Mouse (Mus musculus): ENCODE results near the gene Dnaaf5. TPM values are rescaled to one million over a fixed set of nuclear protein-coding genes. Genes with fewer than 3 reads are reported as not detected.

The Dnaaf5 gene
- polyA plus RNA-seq, 1 experiment from 2014 or later: 2.9 TPM

GRCm38 (mm10) chr5:139208183-139208582 lies 58.2 kb downstream of the Dnaaf5 start:
- TF ChIP-seq CTCF (IDR thresholded peaks at IDR 0.05; ENCODE audit: low read depth): no peak
- H3K4me1 ChIP-seq (replicated peaks; ENCODE audit: control insufficient read depth, insufficient read depth, low read length): no peaks in the 10 kb centered on the region; the same call in 1 of the 2 replicates
- H3K4me2 ChIP-seq (replicated peaks; ENCODE audit: low read depth): no peak overlapping the region
- no peak overlapping the region for H3K9ac ChIP-seq (ENCODE audit: low read depth, low read length)
- ATAC-seq: no peak
- H3K4me3 ChIP-seq (ENCODE audit: low read depth, low read length): no peak overlapping the region
- no peaks in the 10 kb centered on the region for H3K9me3 ChIP-seq (ENCODE audit: control insufficient read depth)
- H3K27ac ChIP-seq (ENCODE audit: low read depth, low read length): no peak overlapping the region
- H3K27me3 ChIP-seq (replicated peaks; ENCODE audit: control insufficient read depth, insufficient read depth, low read length): no peaks in the 10 kb centered on the region
- no peaks in the 10 kb centered on the region; the same call in 1 of the 2 replicates for H3K36me3 ChIP-seq (ENCODE audit: control insufficient read depth, insufficient read depth)

- Histone ChIP-seq H3K4me3 (ENCODE audit: low read depth, low read length) (no peak overlapping the region), H3K27me3 (replicated peaks; ENCODE audit: control insufficient read depth, insufficient read depth, low read length) (no peaks in the 10 kb centered on the region), H3K36me3 (ENCODE audit: control insufficient read depth, insufficient read depth) (no peaks in the 10 kb centered on the region; the same call in 1 of the 2 replicates), H3K9ac (ENCODE audit: low read depth, low read length) (no peak overlapping the region), H3K27ac (ENCODE audit: low read depth, low read length) (no peak overlapping the region), H3K4me2 (replicated peaks; ENCODE audit: low read depth) (no peak overlapping the region), H3K4me1 (replicated peaks; ENCODE audit: control insufficient read depth, insufficient read depth, low read length) (no peaks in the 10 kb centered on the region; the same call in 1 of the 2 replicates), H3K9me3 (ENCODE audit: control insufficient read depth) (no peaks in the 10 kb centered on the region)
- peak; percentile 75 for ATAC-seq
- peak; percentile 79 for TF ChIP-seq CTCF (IDR thresholded peaks at IDR 0.05; ENCODE audit: low read depth)
- 79% methylated on average over 10 of the region's 10 CpGs for WGBS
Measured at GRCm38 (mm10) chr5:139208871-139209684, 59.1 kb downstream of the Dnaaf5 start.

GRCm38 (mm10) chr5:139209685-139210026 lies 59.6 kb downstream of the Dnaaf5 start:
- ATAC-seq: peak; percentile 42
- H3K4me1 ChIP-seq (replicated peaks; ENCODE audit: control insufficient read depth, insufficient read depth, low read length): no peaks in the 10 kb centered on the region; the same call in 1 of the 2 replicates
- no peak overlapping the region for H3K4me2 ChIP-seq (replicated peaks; ENCODE audit: low read depth)
- H3K27ac ChIP-seq (ENCODE audit: low read depth, low read length): no peak overlapping the region
- H3K36me3 ChIP-seq (ENCODE audit: control insufficient read depth, insufficient read depth): peaks cover under 1% of the 10 kb centered on the region; the same call in 1 of the 2 replicates
- no peak overlapping the region for H3K4me3 ChIP-seq (ENCODE audit: low read depth, low read length)
- TF ChIP-seq CTCF (IDR thresholded peaks at IDR 0.05; ENCODE audit: low read depth): no peak
- no peaks in the 10 kb centered on the region for H3K9me3 ChIP-seq (ENCODE audit: control insufficient read depth)
- H3K27me3 ChIP-seq (replicated peaks; ENCODE audit: control insufficient read depth, insufficient read depth, low read length): no peaks in the 10 kb centered on the region
- 66% methylated on average over 7 of the region's 7 CpGs for WGBS
- H3K9ac ChIP-seq (ENCODE audit: low read depth, low read length): no peak overlapping the region

- WGBS: 82% methylated on average over 11 of the region's 11 CpGs
- no peak overlapping the region; the same call in 1 of the 2 replicates for H3K4me2 ChIP-seq (replicated peaks; ENCODE audit: low read depth)
- H3K27ac ChIP-seq (ENCODE audit: low read depth, low read length): no peak overlapping the region
- no peak for TF ChIP-seq CTCF (IDR thresholded peaks at IDR 0.05; ENCODE audit: low read depth)
- no peak overlapping the region for H3K4me3 ChIP-seq (ENCODE audit: low read depth, low read length)
- no peaks in the 10 kb centered on the region; the same call in 1 of the 2 replicates for H3K4me1 ChIP-seq (replicated peaks; ENCODE audit: control insufficient read depth, insufficient read depth, low read length)
- H3K9ac ChIP-seq (ENCODE audit: low read depth, low read length): no peak overlapping the region
- no peaks in the 10 kb centered on the region for H3K9me3 ChIP-seq (ENCODE audit: control insufficient read depth)
- no peak for ATAC-seq
- no peaks in the 10 kb centered on the region for H3K27me3 ChIP-seq (replicated peaks; ENCODE audit: control insufficient read depth, insufficient read depth, low read length)
- peaks cover 21% of the 10 kb centered on the region for H3K36me3 ChIP-seq (ENCODE audit: control insufficient read depth, insufficient read depth)
Measured at GRCm38 (mm10) chr5:139211737-139212385, 61.8 kb downstream of the Dnaaf5 start.

- Histone ChIP-seq H3K36me3 (ENCODE audit: control insufficient read depth, insufficient read depth) (peaks cover 21% of the 10 kb centered on the region), H3K9me3 (ENCODE audit: control insufficient read depth) (no peaks in the 10 kb centered on the region), H3K27ac (ENCODE audit: low read depth, low read length) (no peak overlapping the region), H3K4me1 (replicated peaks; ENCODE audit: control insufficient read depth, insufficient read depth, low read length) (no peaks in the 10 kb centered on the region; the same call in 1 of the 2 replicates), H3K9ac (ENCODE audit: low read depth, low read length) (no peak overlapping the region), H3K4me2 (replicated peaks; ENCODE audit: low read depth) (no peak overlapping the region), H3K4me3 (ENCODE audit: low read depth, low read length) (no peak overlapping the region), H3K27me3 (replicated peaks; ENCODE audit: control insufficient read depth, insufficient read depth, low read length) (no peaks in the 10 kb centered on the region)
- no peak for ATAC-seq
- TF ChIP-seq CTCF (IDR thresholded peaks at IDR 0.05; ENCODE audit: low read depth): no peak
Measured at GRCm38 (mm10) chr5:139214298-139214697, 64.3 kb downstream of the Dnaaf5 start.

GRCm38 (mm10) chr5:139215184-139215583 lies 65.2 kb downstream of the Dnaaf5 start:
- no peak for TF ChIP-seq CTCF (IDR thresholded peaks at IDR 0.05; ENCODE audit: low read depth)
- no peak overlapping the region for H3K4me3 ChIP-seq (ENCODE audit: low read depth, low read length)
- no peak overlapping the region for H3K9ac ChIP-seq (ENCODE audit: low read depth, low read length)
- no peak overlapping the region for H3K4me2 ChIP-seq (replicated peaks; ENCODE audit: low read depth)
- no peaks in the 10 kb centered on the region for H3K27me3 ChIP-seq (replicated peaks; ENCODE audit: control insufficient read depth, insufficient read depth, low read length)
- 96% methylated on average over 5 of the region's 5 CpGs for WGBS
- H3K36me3 ChIP-seq (ENCODE audit: control insufficient read depth, insufficient read depth): peaks cover 21% of the 10 kb centered on the region
- no peak for ATAC-seq
- H3K4me1 ChIP-seq (replicated peaks; ENCODE audit: control insufficient read depth, insufficient read depth, low read length): no peaks in the 10 kb centered on the region; the same call in 1 of the 2 replicates
- H3K27ac ChIP-seq (ENCODE audit: low read depth, low read length): no peak overlapping the region
- no peaks in the 10 kb centered on the region for H3K9me3 ChIP-seq (ENCODE audit: control insufficient read depth)

Measured in intestine, postnatal 0 days (tissue).